Mouse (Mus musculus): ENCODE data around the gene 1700021F05Rik.

Gene 1700021F05Rik

DNA sequence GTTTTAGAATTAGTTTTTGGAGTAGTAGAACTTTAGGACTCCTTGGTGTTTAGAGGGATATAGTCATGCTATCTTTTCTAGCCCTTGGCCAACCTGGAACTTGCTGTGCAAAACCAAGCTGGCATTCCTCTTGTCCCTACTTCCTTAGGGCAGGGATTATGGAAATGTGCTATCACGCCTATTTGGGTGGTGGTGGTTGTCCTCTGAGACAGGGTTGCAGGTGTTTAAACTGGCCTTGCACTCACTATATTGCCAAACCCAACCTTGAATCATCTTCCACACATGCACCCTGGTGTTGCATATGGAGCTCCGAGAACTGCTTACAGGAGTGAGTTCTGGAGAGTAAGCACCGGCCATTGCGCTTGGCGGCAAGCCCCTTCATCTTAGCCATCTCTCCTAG lies 58.8 kb downstream of the 1700021F05Rik start:
- ATAC-seq (ENCODE audit: low TSS enrichment), result no peak

DNA sequence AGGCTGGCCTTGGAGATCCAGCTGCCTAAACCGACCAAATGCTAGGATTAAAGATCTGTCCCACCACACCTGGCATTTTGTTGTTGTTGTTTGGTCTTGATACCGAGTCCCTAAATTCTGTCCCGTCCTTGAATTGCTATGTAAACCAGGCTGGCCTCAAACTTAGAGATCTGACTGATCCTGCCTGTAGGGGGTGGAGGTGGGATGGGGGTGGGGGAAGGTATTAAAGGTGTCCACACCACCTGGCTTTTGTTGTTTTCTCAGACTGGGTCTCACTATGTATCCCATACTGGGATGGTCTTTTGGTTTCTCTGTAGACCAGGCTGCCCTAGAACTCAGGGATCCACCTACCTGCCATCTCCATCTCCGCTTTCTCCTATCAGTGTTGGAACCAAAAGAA lies 59.6 kb downstream of the 1700021F05Rik start:
- ATAC-seq (ENCODE audit: low TSS enrichment), result no peak

DNA sequence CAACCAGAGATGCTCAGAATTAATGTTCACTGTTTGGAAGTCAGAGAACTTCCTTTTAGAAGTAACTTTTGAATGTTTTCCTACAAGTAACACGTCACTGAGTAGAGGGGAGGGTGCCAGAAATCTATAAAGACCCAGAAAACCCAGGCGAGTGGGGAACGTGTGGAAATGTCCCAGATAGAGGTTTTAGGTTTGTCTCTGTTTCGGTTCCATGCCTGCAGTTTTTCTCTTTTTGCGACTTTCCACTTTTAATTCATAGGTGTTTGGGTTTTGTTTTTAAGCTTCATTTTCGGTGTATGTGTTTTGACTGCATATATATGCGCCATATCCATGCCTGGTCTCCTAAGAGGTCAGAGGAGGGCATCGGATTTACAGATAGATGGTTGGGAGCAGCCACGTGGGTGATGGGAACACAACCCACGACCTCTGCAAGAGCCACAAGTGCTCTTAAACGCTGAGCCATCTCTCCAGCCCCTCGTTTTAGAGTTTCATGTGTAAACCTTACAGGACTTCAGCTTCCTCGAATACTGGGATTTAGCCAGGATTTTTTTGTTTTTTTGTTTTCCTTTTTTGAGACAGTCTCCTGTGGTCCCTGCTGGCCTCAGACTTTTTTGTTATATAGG lies 60.5 kb downstream of the 1700021F05Rik start:
- no peak for ATAC-seq (ENCODE audit: low TSS enrichment)

DNA sequence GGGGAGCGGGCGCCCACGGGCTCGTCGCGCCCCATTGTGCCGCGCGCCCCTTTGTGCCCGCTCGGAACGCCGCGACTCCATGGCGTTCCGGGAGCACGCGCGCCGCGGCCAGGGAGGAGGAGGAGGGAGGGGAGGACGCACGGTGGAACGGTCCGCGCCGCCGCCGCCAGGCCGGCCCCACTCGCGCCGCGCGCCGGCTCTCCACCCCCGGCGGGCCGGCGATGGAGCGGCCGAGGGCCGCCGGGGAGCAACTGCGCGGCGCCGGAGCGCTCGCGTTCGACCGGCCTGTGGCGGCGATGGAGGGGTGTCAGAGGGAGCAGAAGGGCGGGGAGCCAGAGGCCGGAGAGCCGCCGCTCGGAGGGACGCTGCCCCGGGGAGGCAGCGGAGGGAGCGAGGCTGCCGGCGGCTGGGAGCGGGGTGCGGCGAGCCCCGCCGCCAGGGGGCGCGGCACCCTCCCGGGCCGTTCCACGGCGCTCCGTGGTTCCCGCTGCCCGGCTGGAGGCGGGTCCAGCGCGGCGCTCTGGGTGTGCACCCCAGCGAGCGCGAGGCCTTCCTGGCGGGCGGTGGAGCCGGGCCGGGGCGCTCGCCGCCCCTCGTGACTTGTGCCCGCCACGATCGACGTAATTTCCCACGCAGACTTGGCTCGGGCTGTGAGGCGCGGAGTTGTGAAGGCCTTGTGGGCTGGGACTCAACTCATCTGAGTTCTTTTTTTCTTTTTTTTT lies 61.2 kb downstream of the 1700021F05Rik start:
- ATAC-seq (ENCODE audit: low TSS enrichment), result peak; percentile 78

DNA sequence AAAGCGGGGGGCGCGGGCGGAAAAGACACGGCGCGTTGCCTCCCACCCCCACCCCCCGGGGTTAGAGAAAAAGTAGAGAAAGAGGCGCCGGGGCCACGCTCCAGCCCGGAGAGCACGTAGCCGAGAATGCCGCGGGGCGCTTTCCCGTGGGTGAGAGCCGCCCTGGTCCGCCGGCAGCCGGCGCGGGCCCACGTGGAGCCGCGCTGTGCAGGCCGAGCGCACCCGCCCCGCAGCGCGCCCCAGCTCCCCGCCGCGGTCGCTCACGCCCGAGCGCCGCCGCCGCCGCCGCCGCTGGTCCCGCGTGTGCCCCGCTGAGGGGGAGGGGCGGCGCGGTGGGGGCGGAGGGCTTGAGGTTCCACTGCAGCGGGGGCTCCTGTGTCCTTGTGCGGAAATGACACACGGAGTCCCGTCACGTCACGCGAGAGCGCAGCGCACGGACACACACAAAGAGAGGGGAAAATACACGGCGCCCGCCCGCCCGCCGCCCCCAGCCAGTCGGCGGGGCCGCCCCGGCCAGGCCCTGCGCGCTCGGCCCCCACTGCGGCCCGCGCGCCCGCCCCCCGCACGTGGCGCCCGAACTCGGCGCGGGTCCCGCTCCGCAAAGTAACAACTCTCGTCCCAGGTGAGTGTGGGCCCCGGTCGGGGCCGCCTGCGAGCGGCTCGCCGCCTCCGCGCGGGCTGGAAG lies 61.9 kb downstream of the 1700021F05Rik start, which contains the start of gene Bend3:
Bend3 (plus strand) TSS at position 81 of the 685 bp plus-strand sequence.
- ATAC-seq (ENCODE audit: low TSS enrichment), result peak; percentile 32

DNA sequence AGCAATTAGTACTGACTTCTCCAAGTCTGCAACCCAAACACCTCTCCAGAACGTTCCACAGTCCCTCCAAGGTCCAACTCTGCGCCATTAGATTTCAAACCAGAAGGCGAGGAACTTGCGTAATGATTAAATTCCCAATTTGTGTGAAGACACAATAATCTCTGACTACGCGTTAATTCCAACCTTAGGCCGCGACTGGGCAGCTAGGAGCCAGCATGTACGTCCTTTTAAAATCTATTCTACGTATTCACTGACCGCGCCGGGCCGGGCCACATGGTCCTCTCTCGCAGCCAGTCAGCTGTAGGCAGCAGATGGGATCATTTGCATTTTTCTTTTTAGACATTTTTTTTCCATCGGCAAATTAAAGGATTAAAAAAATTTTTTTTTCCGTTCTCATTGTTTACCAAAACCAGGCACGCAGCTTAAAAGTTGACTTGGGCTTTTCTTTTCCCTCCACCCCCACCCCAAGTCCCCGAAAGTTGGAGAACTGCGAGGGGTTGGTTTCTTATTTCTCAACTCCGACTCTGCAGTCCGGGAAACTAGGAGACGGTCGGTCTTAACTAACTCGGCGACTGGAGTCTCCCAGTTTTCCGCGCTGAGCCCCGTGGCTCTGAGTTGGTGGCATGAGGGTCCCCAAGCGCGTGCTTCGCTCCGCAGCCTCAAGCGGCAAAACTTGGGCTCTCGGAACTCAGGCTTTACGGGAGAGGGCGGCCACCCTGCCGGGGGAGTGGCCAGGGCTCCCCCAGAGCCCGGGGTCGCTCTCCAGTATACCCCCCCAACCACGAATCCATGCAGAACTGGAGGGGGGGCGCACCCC lies 62.7 kb downstream of the 1700021F05Rik start:
- ATAC-seq (ENCODE audit: low TSS enrichment), result peak; percentile 36; the same call in 1 of the 2 replicates

DNA sequence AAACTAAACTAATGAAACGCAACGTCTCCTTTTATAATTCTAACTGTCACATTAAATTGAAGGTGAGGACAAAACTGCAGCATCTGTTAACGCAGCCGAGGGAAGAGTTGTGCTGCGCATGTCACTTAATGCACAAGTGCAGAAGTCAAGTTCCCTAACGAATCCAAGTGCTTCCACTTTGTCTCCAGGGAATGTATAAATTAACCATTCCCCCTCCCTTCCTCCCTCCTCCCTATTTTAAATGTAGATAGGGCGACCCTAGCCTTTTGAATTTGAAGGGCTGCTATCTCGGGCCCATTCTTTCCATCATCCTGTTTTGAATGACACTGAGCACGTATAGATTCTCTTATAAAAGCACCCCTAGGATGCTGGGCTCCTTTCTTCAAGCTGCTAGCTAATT lies 63.3 kb downstream of the 1700021F05Rik start:
- ATAC-seq (ENCODE audit: low TSS enrichment), result no peak

DNA sequence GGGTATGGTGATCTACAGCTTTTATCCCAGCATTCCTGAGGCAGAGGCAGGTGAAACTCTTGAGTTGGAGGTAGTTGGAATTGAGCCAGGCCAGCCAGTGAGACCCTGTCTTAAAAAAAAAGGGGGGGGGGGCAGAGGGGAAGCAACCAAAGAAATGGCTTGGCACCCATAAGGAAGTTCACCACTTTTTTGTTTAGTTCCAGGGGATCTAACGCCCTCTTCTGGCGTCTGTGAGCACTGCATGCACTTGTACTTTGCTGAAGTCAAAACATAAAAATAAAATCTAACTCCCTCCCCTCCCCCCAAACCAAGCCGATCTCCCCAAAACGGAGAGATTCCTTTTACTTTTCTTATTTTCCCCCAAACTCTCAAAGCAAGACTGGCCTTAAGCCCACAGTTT lies 65.4 kb downstream of the 1700021F05Rik start:
- no peak for ATAC-seq (ENCODE audit: low TSS enrichment)

Measured in frontal cortex, adult (tissue).